Mouse (Mus musculus) embryonic fibroblast, embryonic 13.5 days (primary cell): ENCODE data around the gene Hjurp. TPM values are rescaled to one million over a fixed set of nuclear protein-coding genes. Genes with fewer than 3 reads are reported as not detected.

Source experiments
- H3K27ac ChIP-seq: 2 replicates; pipeline ENCODE4 v1.5.1; 2012; ENCODE audit warnings: low read length, control low read depth, inconsistent platforms; ENCODE audit not compliant: insufficient read depth
- H3K4me1 ChIP-seq: 2 replicates; pipeline ENCODE4 v1.6.1; 2011; ENCODE audit warnings: low read length; ENCODE audit not compliant: control insufficient read depth, insufficient read depth
- H3K4me3 ChIP-seq: 2 replicates; pipeline ENCODE4 v1.5.1; 2011; ENCODE audit warnings: mild to moderate bottlenecking, control low read depth, low read length; ENCODE audit not compliant: insufficient read depth
- CTCF ChIP-seq: IDR thresholded peaks from 2 replicates; pipeline ENCODE4 v1.5.1; 2011; ENCODE audit warnings: mild to moderate bottlenecking, control low read depth, low read length, moderate library complexity, borderline replicate concordance; ENCODE audit not compliant: insufficient read depth
- POLR2A ChIP-seq: IDR thresholded peaks from 2 replicates; pipeline ENCODE4 v1.6.1; 2011; ENCODE audit warnings: low read depth, mild to moderate bottlenecking, control low read depth, low read length, moderate library complexity
- polyA plus RNA-seq: library from polyadenylated mRNA; stranded (reverse); fragments of >200 nt; gene quantifications from 2 replicates; pipeline ENCODE4 v1.2.4, GENCODE M21; 2011; ENCODE audit warnings: low read depth; ENCODE audit not compliant: missing spikeins, insufficient read length

Hjurp gene
- polyA plus RNA-seq, 1 experiment: 122 TPM

GRCm38 (mm10) chr1:88245881-88246280 lies 31.6 kb downstream of the Hjurp start:
- TF ChIP-seq POLR2A (no peak), CTCF (no peak)
- Histone ChIP-seq H3K4me1 (no peaks in the 10 kb centered on the region), H3K4me3 (no peak overlapping the region), H3K27ac (no peak overlapping the region)

GRCm38 (mm10) chr1:88243861-88244260 lies 33.6 kb downstream of the Hjurp start:
- no peaks in the 10 kb centered on the region for H3K4me1 ChIP-seq
- no peak overlapping the region for H3K27ac ChIP-seq
- TF ChIP-seq CTCF (no peak), POLR2A (no peak)
- H3K4me3 ChIP-seq: no peak overlapping the region

GRCm38 (mm10) chr1:88240579-88240978 lies 36.9 kb downstream of the Hjurp start:
- no peak overlapping the region for H3K4me3 ChIP-seq
- H3K27ac ChIP-seq: no peak overlapping the region
- H3K4me1 ChIP-seq: no peaks in the 10 kb centered on the region
- no peak for TF ChIP-seq POLR2A
- no peak for TF ChIP-seq CTCF

- no peak for TF ChIP-seq CTCF
- no peak for TF ChIP-seq POLR2A
- Histone ChIP-seq H3K4me1 (no peaks in the 10 kb centered on the region), H3K4me3 (no peak overlapping the region), H3K27ac (no peak overlapping the region)
Measured at GRCm38 (mm10) chr1:88240072-88240471, 37.4 kb downstream of the Hjurp start.

- no peak overlapping the region for H3K4me3 ChIP-seq
- no peak overlapping the region for H3K27ac ChIP-seq
- H3K4me1 ChIP-seq: no peaks in the 10 kb centered on the region
- no peak for TF ChIP-seq POLR2A
- TF ChIP-seq CTCF: no peak
Measured at GRCm38 (mm10) chr1:88238771-88239170, 38.7 kb downstream of the Hjurp start.

GRCm38 (mm10) chr1:88237311-88237710 lies 40.1 kb downstream of the Hjurp start:
- H3K4me1 ChIP-seq: no peaks in the 10 kb centered on the region
- TF ChIP-seq CTCF: no peak
- no peak for TF ChIP-seq POLR2A
- H3K27ac ChIP-seq: no peak overlapping the region
- no peak overlapping the region for H3K4me3 ChIP-seq

GRCm38 (mm10) chr1:88235894-88236415 lies 41.5 kb downstream of the Hjurp start:
- H3K4me3 ChIP-seq: no peak overlapping the region
- H3K27ac ChIP-seq: no peak overlapping the region
- H3K4me1 ChIP-seq: no peaks in the 10 kb centered on the region
- TF ChIP-seq POLR2A (no peak), CTCF (no peak)

- no peaks in the 10 kb centered on the region for H3K4me1 ChIP-seq
- TF ChIP-seq POLR2A: no peak
- TF ChIP-seq CTCF: no peak
- no peak overlapping the region for H3K4me3 ChIP-seq
- no peak overlapping the region for H3K27ac ChIP-seq
Measured at GRCm38 (mm10) chr1:88235046-88235893, 42.2 kb downstream of the Hjurp start.

GRCm38 (mm10) chr1:88234646-88235045 lies 42.8 kb downstream of the Hjurp start:
- H3K4me3 ChIP-seq: no peak overlapping the region
- no peak for TF ChIP-seq CTCF
- TF ChIP-seq POLR2A: no peak
- no peaks in the 10 kb centered on the region for H3K4me1 ChIP-seq
- no peak overlapping the region for H3K27ac ChIP-seq

GRCm38 (mm10) chr1:88234248-88234610 lies 43.2 kb downstream of the Hjurp start:
- no peak overlapping the region for H3K4me3 ChIP-seq
- no peak overlapping the region for H3K27ac ChIP-seq
- no peaks in the 10 kb centered on the region for H3K4me1 ChIP-seq
- TF ChIP-seq POLR2A: no peak
- no peak for TF ChIP-seq CTCF
